Mouse (Mus musculus): Measurements from ENCODE around the gene H2-Eb2.

GRCm38 (mm10) chr17:34286999-34287398 lies 38.5 kb upstream of the H2-Eb2 start:
- no peak for TF ChIP-seq CTCF (IDR thresholded peaks at IDR 0.05; ENCODE audit: low read depth)
- no peak for TF ChIP-seq EP300 (optimal IDR thresholded peaks at IDR 0.05)

All from stomach, postnatal 0 days (tissue).